Mouse (Mus musculus) hindbrain, embryonic 11.5 days (tissue): Measurements from ENCODE around the gene Tango2. TPM values are rescaled to one million over a fixed set of nuclear protein-coding genes. Genes with fewer than 3 reads are reported as not detected.
A peak's percentile ranks its signal among the peaks of the same experiment; 100 is the strongest.

ENCODE experiments used
- ATAC-seq: fragments of 200-750 bp; cut with Nextera tagmentation; 2 replicates; pipeline ENCODE4 v1.8.0; 2017; ENCODE audit warnings: mild to moderate bottlenecking, moderate TSS enrichment, moderate library complexity; ENCODE audit not compliant: low FRiP score
- DNase-seq: peaks from one replicate; pipeline ENCODE4 v3.0.0-alpha.2; 2015; ENCODE audit warnings: low spot score
- H3K27ac ChIP-seq: fragments of 300-500 bp; sonication (generic); 2 replicates; pipeline ENCODE4 v1.5.1; 2014; ENCODE audit warnings: mild to moderate bottlenecking, low read depth, low read length
- H3K27me3 ChIP-seq: fragments of 300-500 bp; sonication (generic); 2 replicates; pipeline ENCODE4 v1.6.1; 2014; ENCODE audit warnings: mild to moderate bottlenecking, low read length, moderate library complexity, mixed read lengths; ENCODE audit not compliant: control insufficient read depth, insufficient read depth
- H3K36me3 ChIP-seq: fragments of 300-500 bp; sonication (generic); 2 replicates; pipeline ENCODE4 v1.6.1; 2014; ENCODE audit warnings: mild to moderate bottlenecking, low read length, moderate library complexity, mixed read lengths; ENCODE audit not compliant: control insufficient read depth, insufficient read depth
- H3K4me1 ChIP-seq: fragments of 300-500 bp; sonication (generic); replicated peaks from 2 replicates; pipeline ENCODE4 v1.6.1; 2014; ENCODE audit warnings: low read length, mixed read lengths; ENCODE audit not compliant: control insufficient read depth, insufficient read depth
- H3K4me2 ChIP-seq: fragments of 300-500 bp; sonication (generic); replicated peaks from 2 replicates; pipeline ENCODE4 v1.6.1; 2014; ENCODE audit warnings: mild to moderate bottlenecking, low read depth, low read length
- H3K4me3 ChIP-seq: fragments of 300-500 bp; sonication (generic); 2 replicates; pipeline ENCODE4 v1.5.1; 2014; ENCODE audit warnings: low read depth, low read length
- H3K9ac ChIP-seq: fragments of 300-500 bp; sonication (generic); 2 replicates; pipeline ENCODE4 v1.6.1; 2014; ENCODE audit warnings: low read depth, low read length
- H3K9me3 ChIP-seq: fragments of 300-500 bp; sonication (generic); 2 replicates; pipeline ENCODE4 v1.6.1; 2016; ENCODE audit warnings: low read length; ENCODE audit not compliant: control insufficient read depth
- WGBS: fragments of 180-500 bp; shearing (Covaris S2); extraction: QIAGEN DNeasy Blood & Tissue Kit; methylation state at CpG from one replicate; pipeline ENCODE4 v1.1.7; 2014; 5-methylcytosine and 5-hydroxymethylcytosine counted together
- polyA plus RNA-seq: library from polyadenylated mRNA; unstranded; fragments of >200 nt; fragmentation: Nextera tagmentation; extraction: Ambion mirVana; gene quantifications from 2 replicates; pipeline ENCODE4 v1.2.1, GENCODE M21; 2014

Tango2 gene
- polyA plus RNA-seq, 1 experiment from 2014 or later: 54.0 TPM

GRCm38 (mm10) chr16:18356961-18357360, 9.1 kb upstream of the Tango2 start:
- ATAC-seq: no peak
- Histone ChIP-seq H3K9me3 (no peaks in the 10 kb centered on the region), H3K4me1 (no peaks in the 10 kb centered on the region), H3K9ac (no peak overlapping the region), H3K27ac (no peak overlapping the region), H3K4me3 (no peak overlapping the region), H3K27me3 (no peaks in the 10 kb centered on the region), H3K4me2 (no peak overlapping the region), H3K36me3 (no peaks in the 10 kb centered on the region)
- 88% methylated on average over 1 of the region's 1 CpGs for WGBS
- DNase-seq: no peak

- no peaks in the 10 kb centered on the region for H3K36me3 ChIP-seq
- no peak overlapping the region for H3K9ac ChIP-seq
- H3K4me1 ChIP-seq: no peaks in the 10 kb centered on the region
- 84% methylated on average over 1 of the region's 1 CpGs for WGBS
- no peaks in the 10 kb centered on the region for H3K27me3 ChIP-seq
- DNase-seq: no peak
- H3K27ac ChIP-seq: no peak overlapping the region
- ATAC-seq: no peak
- H3K9me3 ChIP-seq: no peaks in the 10 kb centered on the region
- no peak overlapping the region for H3K4me2 ChIP-seq
- no peak overlapping the region for H3K4me3 ChIP-seq
Measured at GRCm38 (mm10) chr16:18353106-18353505, 5.2 kb upstream of the Tango2 start.

GRCm38 (mm10) chr16:18351313-18352055, 3.6 kb upstream of the Tango2 start:
- no peaks in the 10 kb centered on the region for H3K36me3 ChIP-seq
- 55% methylated on average over 5 of the region's 5 CpGs for WGBS
- H3K9ac ChIP-seq: no peak overlapping the region
- ATAC-seq: no peak
- no peak overlapping the region for H3K4me2 ChIP-seq
- no peaks in the 10 kb centered on the region for H3K4me1 ChIP-seq
- no peak overlapping the region for H3K4me3 ChIP-seq
- DNase-seq: peak; percentile 56
- H3K27me3 ChIP-seq: no peaks in the 10 kb centered on the region
- no peaks in the 10 kb centered on the region for H3K9me3 ChIP-seq
- H3K27ac ChIP-seq: no peak overlapping the region

GRCm38 (mm10) chr16:18349761-18350325, 1.9 kb upstream of the Tango2 start:
- Histone ChIP-seq H3K9ac (no peak overlapping the region), H3K36me3 (no peaks in the 10 kb centered on the region)

GRCm38 (mm10) chr16:18348601-18349175, 785 bp upstream of the Tango2 start:
- no peak for ATAC-seq
- H3K4me3 ChIP-seq: peak overlapping the region; percentile 85
- WGBS: under 1% methylated on average over 24 of the region's 28 CpGs
- H3K27ac ChIP-seq: no peak overlapping the region; the same call in 1 of the 2 replicates
- H3K9ac ChIP-seq: peak overlapping the region; percentile 83
- no peaks in the 10 kb centered on the region for H3K27me3 ChIP-seq
- no peaks in the 10 kb centered on the region for H3K9me3 ChIP-seq
- peaks cover 2% of the 10 kb centered on the region; the same call in 1 of the 2 replicates for H3K4me1 ChIP-seq
- H3K4me2 ChIP-seq: peak overlapping the region; percentile 95
- DNase-seq: peak; percentile 71
- no peaks in the 10 kb centered on the region for H3K36me3 ChIP-seq

More at GRCm38 (mm10) chr16:18349761-18350325, 1.9 kb upstream of the Tango2 start:
- 76% methylated on average over 12 of the region's 12 CpGs for WGBS
- no peaks in the 10 kb centered on the region for H3K27me3 ChIP-seq
- H3K4me2 ChIP-seq: no peak overlapping the region
- DNase-seq (no peak), ATAC-seq (no peak)
- no peaks in the 10 kb centered on the region for H3K4me1 ChIP-seq
- no peak overlapping the region for H3K27ac ChIP-seq
- no peaks in the 10 kb centered on the region for H3K9me3 ChIP-seq
- H3K4me3 ChIP-seq: no peak overlapping the region

DNA sequence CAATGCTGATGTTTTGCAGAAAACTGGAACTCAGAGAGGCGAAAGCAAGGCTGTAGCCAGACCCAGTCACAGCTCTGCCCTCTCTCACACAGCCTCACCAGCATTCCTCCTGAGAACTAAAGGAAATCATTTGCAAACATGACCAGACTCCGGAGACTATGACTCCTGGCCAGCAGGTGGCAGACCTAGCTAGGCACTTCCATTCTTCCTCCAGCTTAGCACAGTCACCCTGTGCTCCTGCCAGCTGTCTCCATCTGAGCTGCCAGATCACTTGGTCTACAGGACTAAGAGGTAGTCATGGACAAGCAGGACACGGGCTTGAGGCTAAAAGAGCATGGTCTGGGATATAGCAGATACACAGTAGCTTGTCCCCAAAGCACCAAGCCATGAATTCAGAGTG, 2.7 kb downstream of the Tango2 start:
- Histone ChIP-seq H3K4me2 (no peak overlapping the region), H3K4me3 (no peak overlapping the region), H3K27me3 (no peaks in the 10 kb centered on the region), H3K27ac (no peak overlapping the region), H3K36me3 (no peaks in the 10 kb centered on the region), H3K4me1 (peaks cover 6% of the 10 kb centered on the region; the same call in 1 of the 2 replicates), H3K9ac (no peak overlapping the region), H3K9me3 (no peaks in the 10 kb centered on the region)
- ATAC-seq (peak; percentile 17), DNase-seq (peak; percentile 88)
- 1% methylated on average over 3 of the region's 3 CpGs for WGBS

DNA sequence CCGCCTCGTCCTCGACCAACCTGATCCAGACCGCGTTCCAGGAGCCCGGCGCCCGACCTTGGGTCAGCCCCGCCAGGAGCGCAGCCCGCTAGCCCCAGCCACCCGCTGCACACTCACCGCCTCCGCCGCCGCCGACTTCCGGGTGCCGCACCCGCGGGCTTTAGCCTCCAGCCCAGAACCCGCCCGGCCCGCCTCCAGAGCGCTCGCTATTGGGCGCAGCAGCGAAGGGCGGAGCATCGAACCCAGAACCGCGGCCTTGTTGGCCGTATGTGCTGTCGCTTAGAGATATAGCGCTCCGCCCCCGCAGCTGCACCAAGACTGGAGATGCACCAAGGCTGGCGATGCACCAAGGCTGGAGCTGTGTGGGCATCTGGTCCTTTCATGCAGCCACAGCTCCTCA, 4.1 kb downstream of the Tango2 start:
- peak overlapping the region; percentile 53 for H3K4me3 ChIP-seq
- under 1% methylated on average over 37 of the region's 38 CpGs for WGBS
- H3K4me2 ChIP-seq: peak overlapping the region; percentile 46
- H3K27ac ChIP-seq: peak overlapping the region; percentile 61
- H3K9me3 ChIP-seq: no peaks in the 10 kb centered on the region
- H3K9ac ChIP-seq: peak overlapping the region; percentile 52
- DNase-seq (peak; percentile 97), ATAC-seq (peak; percentile 88)
- H3K36me3 ChIP-seq: no peaks in the 10 kb centered on the region
- no peaks in the 10 kb centered on the region for H3K27me3 ChIP-seq
- peaks cover 6% of the 10 kb centered on the region; the same call in 1 of the 2 replicates for H3K4me1 ChIP-seq

GRCm38 (mm10) chr16:18342650-18343570, 5.0 kb downstream of the Tango2 start:
- Histone ChIP-seq H3K27me3 (no peaks in the 10 kb centered on the region), H3K36me3 (no peaks in the 10 kb centered on the region), H3K9ac (peak overlapping the region; percentile 52), H3K4me3 (peak overlapping the region; percentile 53), H3K4me2 (peak overlapping the region; percentile 46), H3K27ac (peak overlapping the region; percentile 25; the same call in 1 of the 2 replicates), H3K4me1 (peaks cover 6% of the 10 kb centered on the region; the same call in 1 of the 2 replicates), H3K9me3 (no peaks in the 10 kb centered on the region)
- DNase-seq (no peak), ATAC-seq (no peak)
- 50% methylated on average over 9 of the region's 9 CpGs for WGBS
